Mouse (Mus musculus) gastrocnemius, postnatal 25 days (tissue): ENCODE measurements around the gene Frrs1l. TPM values are rescaled to one million over a fixed set of nuclear protein-coding genes. Genes with fewer than 3 reads are reported as not detected.

ENCODE experiments used
- DNase-seq: peaks from one replicate; pipeline ENCODE4 v3.0.0; 2022
- long read RNA-seq, 2 experiments: library from polyadenylated mRNA; stranded (forward); transcript quantifications; one replicate each; pipeline ENCODE4 v2.0.0; 2021
- total RNA-seq, 2 experiments: library from RNA; stranded (reverse); gene quantifications; 1 replicate in 1 of 2; 2 replicates in 1 of 2; pipeline ENCODE4 v1.2.3; 2021

Gene Frrs1l
- total RNA-seq: not detected
- long read RNA-seq, experiment 1: 0 reads
- long read RNA-seq, experiment 2: 0 reads

DNA sequence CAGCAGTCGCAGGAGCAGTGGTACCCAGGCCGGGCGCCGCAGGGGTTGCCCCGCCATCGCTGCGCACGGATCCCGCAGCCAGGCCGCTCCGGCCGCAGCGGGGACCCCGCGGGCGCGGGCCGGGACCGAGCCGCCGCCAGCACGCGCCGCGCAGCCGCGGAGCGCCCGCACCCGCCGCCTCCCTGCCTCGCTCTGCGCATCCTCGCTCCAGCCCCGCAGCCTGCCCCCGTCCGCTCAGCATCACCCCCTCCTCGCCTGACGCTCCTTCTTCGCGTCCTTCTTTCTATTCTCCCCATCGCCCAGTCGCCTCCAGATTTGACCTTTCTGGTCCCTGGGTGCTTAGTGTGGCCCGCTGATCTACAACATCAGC, at the start of gene Frrs1l:
Frrs1l (minus strand) TSS at position 177 of the 370 bp plus-strand sequence.
- no peak for DNase-seq

GRCm38 (mm10) chr4:57039127-57040031, 49.2 kb upstream of the Frrs1l start:
- DNase-seq: no peak

GRCm38 (mm10) chr4:57037554-57037953, 47.4 kb upstream of the Frrs1l start:
- no peak for DNase-seq

DNA sequence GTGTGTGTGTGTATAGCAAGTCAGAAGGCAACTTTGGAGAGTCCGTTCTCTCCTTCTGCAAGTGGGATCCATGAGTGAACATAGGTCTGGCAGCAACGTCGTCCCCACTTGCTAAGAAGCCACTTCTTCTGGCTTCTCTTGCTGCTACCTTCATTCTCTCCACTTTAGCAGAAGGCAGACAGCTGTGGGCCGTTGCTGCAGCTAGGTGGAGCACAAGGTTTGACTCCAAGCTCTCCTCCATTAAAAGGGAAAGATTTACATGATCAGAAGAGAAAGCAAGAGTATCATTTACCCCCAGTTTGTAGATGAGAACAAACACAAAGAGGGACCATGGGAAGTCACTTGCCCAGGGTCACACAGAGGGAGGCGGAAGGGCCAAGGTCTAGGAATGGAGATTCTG, 44.0 kb upstream of the Frrs1l start:
- DNase-seq: no peak

- DNase-seq: no peak
Observed at GRCm38 (mm10) chr4:57031440-57031839, 41.2 kb upstream of the Frrs1l start.

- no peak for DNase-seq
Observed at GRCm38 (mm10) chr4:57027954-57028353, 37.8 kb upstream of the Frrs1l start.

DNA sequence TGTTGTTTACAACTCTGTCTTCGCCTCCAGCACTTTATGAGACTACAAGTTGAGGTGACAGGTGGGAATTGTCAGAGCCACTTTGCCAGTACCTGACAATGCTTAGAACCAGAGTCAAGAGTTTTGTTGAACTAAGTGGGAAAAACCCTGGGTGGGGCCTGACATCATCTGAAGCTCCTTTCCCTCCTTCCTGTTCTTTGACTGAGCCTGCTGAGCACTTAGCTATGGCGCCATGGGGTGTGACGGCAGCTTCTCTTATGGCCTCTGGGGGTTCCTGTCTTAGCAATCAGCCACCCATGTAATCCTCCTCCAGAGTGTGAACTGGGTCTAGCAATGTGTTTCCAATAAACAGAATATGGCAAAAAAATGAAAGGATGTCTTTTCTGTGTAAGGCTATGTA, 33.3 kb upstream of the Frrs1l start:
- DNase-seq: no peak

GRCm38 (mm10) chr4:57021288-57021687, 31.1 kb upstream of the Frrs1l start:
- no peak for DNase-seq

DNA sequence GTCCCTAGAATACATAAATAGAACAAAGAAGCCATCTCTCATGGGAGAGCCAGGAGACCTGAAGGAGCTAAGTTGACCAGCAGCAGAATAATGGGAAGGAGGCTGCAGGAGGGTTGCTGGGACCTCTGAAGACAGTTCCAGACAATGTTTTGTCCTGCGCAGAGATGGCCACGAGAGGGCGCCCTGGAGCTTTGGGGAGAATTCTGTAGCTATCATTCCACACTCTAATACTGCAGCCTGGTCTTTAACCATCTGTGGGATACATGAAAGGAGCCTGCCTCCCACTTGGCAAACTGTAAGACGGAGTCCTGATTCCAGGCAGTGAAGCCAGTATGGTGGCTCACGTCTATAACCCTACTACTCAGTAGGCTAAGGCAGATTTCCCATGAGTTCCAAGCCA, 27.0 kb upstream of the Frrs1l start:
- peak; percentile 31 for DNase-seq

- no peak for DNase-seq
Observed at GRCm38 (mm10) chr4:57016366-57017171, 26.4 kb upstream of the Frrs1l start.

- no peak for DNase-seq
Observed at GRCm38 (mm10) chr4:57015032-57015431, 24.8 kb upstream of the Frrs1l start.

- no peak for DNase-seq
Observed at GRCm38 (mm10) chr4:57011454-57012046, 21.4 kb upstream of the Frrs1l start.

GRCm38 (mm10) chr4:57010919-57011318, 20.7 kb upstream of the Frrs1l start:
- no peak for DNase-seq

DNA sequence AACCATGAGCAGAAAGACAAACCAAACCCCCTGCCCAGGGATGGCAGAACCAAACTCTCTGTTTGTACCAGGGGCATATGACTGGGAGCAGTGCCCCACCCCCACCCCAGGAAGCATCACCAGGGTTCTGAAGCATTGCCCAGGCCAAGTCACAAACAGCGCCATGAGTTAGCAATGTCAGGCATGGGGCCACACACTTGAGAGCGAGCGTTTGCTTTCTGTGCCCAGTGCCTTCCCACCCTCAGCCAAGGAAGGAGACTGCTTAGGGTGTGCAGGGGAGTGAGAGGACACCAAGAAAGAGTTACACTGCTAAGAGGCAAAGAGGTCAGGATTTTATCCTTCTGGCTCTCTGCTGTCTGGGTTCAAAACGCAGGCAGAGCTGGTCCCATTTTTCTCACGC, 20.2 kb upstream of the Frrs1l start:
- no peak for DNase-seq

DNA sequence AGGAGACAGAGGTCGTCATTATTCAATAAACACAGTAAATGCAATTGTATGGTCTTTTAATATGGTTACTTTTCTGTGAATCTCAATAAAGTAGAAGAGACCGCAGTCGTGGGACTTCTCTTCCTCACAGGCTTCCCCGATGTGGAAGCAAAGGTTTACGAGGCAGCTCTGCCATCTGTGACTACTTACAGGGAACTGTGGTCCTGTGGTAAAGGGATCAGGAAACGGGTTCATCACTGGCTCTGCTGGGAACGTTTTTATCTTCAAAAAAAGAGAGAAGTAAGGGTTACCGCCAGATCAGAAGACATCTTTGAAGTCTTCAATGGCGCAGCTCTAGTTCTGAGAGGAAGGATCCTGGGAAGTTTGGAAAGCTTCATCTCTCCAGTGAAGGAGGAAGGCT, 17.5 kb upstream of the Frrs1l start:
- no peak for DNase-seq

GRCm38 (mm10) chr4:57005011-57005410, 14.8 kb upstream of the Frrs1l start:
- DNase-seq: no peak

- no peak for DNase-seq
Observed at GRCm38 (mm10) chr4:57003886-57004285, 13.7 kb upstream of the Frrs1l start.

GRCm38 (mm10) chr4:57002751-57003150, 12.6 kb upstream of the Frrs1l start:
- DNase-seq: no peak

DNA sequence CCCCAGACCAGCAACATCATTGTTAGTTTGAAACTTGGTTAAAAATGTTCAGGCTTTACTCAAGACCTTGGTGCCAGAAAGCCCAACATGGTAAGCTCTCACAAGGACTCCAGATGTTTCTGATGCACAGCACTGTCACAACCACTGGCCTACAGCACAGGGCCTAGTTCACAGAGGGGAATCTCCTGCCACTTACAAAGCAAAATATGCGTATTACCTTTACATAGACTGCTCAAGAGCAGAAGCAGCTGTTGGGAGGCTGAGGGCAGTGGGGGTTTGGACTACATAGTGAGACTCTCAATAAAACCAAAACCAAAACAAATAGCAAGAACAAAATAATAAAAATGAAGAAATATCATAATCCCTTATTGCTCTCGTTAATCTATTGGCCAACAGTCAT, 11.2 kb upstream of the Frrs1l start:
- DNase-seq: no peak

DNA sequence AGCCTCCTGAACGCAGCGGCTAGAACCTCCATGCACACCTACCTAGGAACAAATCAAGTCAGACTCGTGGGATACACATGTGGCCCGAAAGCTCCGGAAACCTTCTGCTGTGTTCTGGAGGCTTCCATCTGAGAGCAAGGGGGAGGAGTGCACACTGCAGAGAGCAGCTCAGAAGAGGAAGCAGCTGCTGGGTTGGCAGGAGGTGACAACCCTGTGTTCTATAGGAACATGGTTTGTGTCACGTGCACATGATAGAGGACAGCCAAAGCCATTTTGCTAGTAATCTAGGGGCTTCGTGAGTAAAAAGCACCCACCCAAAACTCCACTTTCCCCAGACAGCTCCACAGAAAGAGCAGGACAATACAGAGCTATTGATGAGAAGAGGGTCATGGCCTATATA, 3.1 kb upstream of the Frrs1l start:
- DNase-seq: no peak

DNA sequence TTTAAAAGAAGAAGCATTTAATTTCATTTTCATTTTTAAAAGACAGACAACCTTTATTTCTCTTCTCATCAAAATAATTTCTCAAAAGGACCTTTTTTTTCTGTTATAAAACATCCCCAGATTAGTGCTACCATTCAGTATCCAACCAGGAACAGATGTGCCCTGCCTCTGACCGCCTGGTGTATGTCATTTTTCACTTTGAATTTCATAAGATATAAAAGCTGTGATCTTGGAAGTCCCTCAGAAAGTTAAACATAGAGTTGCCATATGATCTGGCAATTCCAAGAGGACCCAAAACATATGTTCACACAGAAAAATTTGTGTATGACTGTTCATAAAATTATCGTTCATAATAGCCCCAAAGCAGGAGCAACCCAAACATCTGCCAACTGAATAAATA, 1.8 kb upstream of the Frrs1l start:
- no peak for DNase-seq

GRCm38 (mm10) chr4:56989431-56990214, 568 bp downstream of the Frrs1l start:
- no peak for DNase-seq
